Mouse (Mus musculus) layer of hippocampus, postnatal 36 days (tissue): ENCODE measurements around the gene Tfb2m. TPM values are rescaled to one million over a fixed set of nuclear protein-coding genes. Genes with fewer than 3 reads are reported as not detected.

Experiments used
- DNase-seq, 2 experiments: peaks; one replicate each; pipeline ENCODE4 v3.0.0; 2022
- total RNA-seq, 2 experiments: library from RNA; stranded (reverse); gene quantifications; 2 replicates each; pipeline ENCODE4 v1.2.3; 2021

Gene Tfb2m
- total RNA-seq, 2 experiments from 2014 or later, result 27.0 to 27.4 TPM

DNA sequence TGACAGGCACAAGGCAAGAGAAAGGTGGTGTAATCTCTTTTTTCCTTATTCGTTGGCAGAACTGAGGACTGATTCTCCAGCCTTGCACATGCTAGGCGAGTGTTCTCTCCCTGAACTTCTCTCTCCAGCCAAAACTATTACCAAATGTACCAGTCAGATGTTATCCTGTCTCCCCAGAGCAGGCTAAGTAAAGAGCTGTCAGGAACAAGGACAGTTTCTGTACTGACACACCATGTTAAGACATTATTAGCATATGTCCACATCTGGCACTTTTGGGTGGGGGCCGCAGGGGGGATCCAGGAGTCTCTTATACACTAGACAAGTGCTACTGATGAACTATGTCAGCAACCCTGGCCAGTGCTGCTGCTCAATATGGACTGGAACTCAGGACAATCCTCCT is 10.9 kb upstream of the Tfb2m start:
- no peak for DNase-seq

DNA sequence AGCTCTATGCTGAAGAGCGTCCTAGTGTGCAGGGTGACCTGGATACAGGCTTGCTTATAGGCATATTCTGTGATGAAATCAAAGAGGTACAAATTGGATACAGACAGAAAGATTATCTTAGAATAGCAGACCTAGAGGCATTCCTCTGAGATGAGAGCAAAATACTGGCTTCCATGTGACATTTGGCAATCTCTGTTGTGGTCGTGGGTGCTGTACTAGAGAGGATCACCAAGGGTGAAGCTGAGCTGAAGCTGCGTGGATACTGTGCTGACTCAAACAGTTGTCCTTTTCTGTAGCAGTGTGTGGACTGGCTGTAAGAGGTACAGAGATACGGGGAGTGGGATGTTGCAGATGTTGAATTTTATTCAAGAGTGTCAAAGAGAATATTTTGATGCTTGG is 7.9 kb upstream of the Tfb2m start:
- no peak for DNase-seq

DNA sequence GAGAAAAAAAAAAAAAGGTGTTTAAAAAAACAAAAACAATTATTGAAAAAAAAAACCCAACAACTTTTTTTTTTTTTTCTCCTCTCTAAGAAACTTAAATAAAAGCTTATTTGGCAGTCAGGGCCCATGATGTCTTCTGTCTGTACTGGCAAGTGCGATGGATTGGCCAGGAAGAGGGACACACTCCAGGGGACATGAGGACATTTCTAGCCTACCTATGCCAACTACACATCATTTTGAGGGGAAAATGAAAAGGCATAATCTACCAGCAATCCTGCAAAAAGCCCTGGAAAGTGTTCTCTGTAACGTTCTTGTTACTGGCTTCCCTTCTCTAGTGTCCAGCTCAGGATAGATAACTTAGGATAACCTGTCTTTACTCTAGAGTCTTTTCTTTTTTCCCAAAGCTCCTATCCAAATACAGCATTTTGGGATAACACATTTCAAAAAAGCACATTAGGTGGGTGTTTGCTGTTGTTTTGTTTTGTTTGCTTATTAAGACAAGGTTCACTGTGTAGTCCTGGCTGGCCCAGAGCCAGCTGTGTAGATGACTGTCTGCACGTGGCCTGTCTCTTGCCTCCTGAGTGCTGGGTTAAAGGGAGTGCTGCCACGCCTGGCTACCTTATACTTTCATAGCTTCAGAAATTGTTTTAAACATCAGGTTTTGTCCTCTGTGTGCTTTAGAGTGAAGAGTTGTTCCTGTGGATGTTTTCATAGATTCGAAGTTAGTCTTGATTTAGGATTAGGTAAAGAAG is 7.3 kb upstream of the Tfb2m start:
- DNase-seq, result no peak

DNA sequence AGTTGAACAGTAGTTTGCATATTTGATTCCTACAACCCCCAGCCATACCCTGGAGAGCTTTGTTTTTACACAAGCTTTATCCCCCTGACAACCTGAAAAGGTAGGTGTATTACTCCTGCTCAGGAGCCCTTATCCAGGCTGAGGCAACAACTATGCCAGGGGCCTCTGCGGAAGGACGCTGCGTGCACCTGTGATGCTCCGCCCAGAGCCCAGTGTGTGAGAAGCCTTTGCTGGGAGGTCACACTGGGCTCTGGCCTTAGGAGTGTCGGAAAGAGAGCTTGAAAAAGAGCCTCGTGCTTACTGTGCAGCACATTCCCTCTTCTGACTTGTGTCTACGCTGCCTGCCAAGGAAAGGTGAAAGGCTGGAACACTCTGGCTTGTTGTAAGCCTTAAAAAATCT is 6.7 kb upstream of the Tfb2m start:
- DNase-seq, result no peak

DNA sequence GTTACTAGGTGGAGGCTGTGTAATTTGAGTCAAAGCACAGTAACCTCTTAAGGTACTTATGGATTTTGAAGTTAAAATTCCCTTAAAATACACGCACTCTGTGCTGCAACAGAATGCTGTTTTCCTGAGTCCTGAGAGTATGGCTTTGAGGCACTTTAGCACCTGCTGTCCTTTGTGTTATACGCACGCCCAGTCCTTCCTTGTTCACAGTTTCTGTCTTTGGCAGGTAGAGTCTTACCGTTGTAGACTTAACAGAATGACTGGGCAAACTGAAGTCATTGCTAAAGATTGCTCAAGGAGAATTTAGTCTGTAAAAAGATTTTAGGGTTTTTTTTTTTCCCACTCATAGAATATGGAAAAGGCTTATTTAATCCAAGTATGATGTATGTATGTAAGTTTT is 5.9 kb upstream of the Tfb2m start:
- DNase-seq, result no peak

DNA sequence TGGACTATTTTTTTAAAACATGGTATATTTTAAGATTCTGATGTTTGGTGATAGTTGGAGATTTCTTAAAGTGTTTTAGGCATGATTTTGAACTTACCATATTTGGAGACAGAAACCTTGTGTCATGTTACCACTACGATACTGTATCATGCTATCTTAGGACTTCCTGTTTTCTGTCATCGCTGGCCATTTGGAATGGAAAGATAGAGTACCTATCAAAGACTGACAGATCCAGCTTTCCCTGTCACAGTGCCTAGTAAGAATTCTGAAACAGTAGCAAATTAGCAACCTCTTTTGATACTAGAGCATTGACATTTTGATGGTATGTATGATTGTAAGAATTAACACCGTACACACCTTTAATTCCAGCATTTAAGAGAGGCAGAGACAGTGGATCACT is 5.3 kb upstream of the Tfb2m start:
- no peak for DNase-seq

DNA sequence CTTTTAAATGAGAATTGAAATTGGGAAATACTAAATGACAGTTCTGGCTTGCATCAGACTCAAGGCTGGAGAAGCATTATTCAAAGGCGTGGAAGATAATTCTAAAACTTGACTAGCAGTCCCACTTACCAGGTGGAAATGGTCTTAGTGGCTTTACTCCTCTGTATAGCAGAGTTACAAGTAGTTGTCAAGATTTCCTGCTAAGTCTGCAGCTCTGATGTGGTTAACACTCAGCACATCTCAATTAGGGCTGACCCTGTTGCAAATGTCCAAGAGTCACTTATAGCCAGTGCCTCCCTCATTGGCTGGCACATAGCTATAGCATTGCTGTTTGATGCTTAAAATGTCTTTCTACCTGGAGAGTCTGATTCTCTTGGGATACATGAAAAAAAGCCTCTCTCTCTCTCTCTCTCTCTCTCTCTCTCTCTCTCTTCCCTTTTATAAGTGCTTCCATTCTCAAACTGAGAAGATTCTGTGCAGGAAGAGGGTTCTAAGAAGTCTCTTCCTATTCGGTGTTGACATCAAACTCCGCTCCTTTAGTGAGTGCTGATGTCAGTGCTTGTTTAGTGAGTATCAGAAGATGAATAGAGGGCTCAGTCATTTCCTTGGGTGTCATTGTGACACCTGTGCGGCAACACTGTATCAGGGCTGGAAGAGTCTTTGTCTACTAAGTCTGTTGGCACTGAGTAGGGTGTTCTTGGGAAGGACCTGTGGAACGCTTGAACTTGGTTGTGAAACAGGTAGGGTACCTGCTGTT is 3.1 kb upstream of the Tfb2m start:
- no peak for DNase-seq

DNA sequence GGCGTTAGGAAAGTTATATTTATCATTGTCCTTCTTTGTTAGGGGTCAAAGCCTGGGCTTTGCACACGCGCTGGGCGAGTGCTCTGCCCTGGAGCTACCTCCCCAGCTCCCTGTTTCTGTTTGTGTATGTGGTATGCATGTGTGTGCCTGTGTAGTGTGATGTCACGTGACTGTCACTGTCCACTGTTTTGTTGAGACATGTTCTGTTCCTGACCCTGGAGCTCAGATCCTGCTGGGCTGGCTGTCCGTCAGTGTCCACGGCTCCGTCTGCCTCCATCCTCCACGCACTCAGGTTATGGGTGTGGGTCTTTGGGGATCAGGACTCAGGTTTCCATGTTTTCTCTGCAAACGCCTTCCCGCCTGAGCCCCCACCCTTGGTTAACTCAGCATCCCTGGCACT is 2.2 kb upstream of the Tfb2m start:
- no peak for DNase-seq

DNA sequence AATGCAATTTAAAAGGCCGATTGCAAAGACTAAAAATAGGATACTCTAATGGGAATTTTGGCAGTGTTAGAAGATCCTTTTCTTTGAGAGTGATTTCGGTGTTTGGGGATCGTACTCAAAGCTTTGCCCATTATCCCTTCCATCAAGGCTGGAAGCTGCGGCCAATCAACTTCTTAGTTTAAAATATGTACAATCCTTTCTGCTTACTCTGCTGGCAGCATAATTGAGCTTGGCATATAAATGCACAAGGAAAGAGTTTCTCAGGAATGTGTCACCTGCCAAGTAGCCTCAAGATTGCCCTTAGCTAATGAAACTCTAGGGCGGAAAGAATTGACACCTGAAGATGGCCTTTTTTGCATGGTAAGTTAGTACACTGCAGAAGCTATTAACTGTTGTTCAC is 1.1 kb upstream of the Tfb2m start:
- no peak for DNase-seq

DNA sequence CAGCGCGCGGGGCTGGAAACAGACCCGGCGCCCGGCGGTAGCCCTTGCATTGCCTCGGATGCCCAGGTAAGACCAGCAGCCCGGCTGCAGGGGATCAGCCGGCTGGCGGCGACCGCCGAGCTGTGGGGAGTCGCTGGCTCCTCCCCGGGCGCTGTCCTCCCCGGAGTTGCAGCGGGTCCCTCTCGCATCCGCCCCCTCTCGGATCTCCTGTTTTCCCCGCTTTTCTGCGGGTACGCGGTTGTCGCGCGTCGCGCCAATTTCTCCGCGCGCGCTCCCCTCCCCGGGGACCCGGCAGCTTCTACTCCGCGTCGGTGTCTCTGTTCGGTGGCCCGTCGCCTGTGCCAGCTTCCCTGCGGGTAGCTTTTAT is 467 bp upstream of the Tfb2m start:
- no peak for DNase-seq

DNA sequence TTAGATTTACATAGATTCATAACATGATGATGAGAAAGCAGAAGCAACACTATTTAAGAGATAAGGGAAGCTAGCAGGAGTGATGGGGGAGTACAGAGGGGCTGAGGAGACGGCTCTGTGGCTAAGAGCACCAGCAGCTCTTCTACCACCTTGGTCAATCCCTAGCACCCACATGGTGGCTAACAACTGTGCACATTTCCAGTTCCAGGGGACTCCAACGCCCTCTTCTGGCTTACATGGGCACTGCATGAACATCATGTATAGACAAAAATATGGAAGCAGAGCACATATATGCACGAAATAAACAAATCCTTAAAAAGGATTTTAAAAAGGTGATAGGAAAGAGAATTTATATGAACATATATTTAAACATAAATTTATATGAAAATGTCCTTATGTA is 4.6 kb downstream of the Tfb2m start:
- no peak for DNase-seq

DNA sequence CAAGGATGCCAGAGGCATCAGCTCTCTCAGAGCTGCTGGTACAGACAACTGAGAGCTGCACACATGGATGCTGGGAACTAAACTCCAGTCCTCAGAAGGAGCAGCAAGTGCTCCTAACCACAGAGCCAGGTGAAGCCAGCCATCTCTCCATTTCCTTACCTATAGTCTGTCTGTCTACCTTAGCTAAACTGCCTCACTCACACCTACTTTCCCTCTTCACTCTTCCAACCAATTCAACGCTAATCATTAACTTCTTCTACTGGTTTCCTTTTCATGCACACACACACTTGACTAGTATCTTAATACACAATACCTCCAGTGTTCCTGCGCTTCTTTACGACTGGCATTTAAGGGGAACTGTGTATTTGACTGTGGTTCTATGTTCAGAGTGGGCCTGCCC is 6.2 kb downstream of the Tfb2m start:
- DNase-seq, result no peak

DNA sequence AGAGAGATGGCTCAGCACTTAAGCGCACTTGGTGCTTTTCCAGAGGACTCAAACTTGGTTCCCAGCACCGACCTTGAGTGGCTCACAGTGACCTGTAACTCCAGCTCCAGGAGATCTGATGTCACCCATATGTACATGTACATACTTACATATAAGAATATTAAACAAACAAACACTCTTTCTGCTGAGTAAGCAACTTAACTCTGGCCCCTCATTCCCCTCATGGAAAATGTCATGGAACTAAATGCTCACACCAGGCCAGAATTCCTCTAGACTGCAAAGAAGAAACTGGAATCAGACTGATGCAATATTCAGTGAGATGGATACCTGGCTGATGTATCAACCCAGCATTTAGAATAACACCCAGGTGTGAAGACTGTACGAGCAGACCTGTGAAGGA is 7.0 kb downstream of the Tfb2m start:
- no peak for DNase-seq

DNA sequence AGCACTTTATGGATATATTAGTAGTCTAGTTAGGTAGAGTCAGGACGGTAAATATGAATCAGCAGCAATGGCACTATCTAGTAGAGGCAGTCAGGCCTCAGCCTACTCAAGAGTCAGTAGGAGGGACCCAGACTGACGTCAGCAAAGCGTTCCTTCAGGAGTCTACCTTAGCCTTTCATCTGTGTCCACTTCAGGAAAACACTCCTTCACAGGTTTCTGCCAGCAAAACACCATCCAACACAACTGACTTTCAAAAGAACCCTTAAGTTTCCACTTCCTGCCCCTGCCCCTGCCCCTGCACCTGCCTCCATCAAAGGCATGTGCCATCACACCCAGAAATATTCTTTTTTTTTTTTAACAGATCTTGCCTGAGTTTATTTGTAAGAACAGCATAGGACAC is 26.2 kb downstream of the Tfb2m start:
- DNase-seq, result no peak

DNA sequence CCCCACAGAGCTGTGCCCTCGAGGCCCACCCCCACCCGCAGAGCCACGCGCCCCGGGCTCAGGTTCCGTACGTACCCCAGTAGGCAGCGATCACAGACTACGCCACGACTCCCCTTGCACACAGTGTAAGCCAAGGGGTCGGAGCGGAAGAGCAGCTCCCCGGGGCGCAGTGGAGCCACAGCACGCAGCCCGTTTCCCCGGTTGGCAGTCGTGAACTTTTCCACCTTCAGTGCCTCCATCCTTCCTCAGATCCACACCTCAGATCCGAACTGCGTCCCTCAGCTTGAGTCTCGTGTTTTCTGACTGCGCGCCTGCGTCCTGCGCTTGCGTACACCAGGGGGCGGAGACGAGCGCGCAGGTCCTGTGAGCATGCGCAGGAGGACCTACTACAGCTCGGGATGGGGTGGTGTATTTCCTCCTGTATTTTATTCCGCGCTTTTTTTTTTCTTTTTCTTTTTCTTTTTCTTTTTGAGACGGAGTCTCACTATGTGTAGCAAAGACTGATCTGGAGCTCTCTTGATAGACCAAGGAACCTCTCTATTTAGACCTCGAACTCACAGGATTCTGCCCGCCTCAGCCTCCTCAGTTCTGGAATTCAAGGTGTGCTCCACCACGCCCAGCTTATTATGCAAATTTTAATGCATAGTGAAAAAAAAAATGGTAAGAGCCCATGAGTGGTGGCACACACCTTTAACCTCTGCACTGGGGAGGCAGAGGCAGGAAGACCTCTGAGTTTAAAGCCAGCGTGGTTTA is 28.2 kb downstream of the Tfb2m start, which contains the start of gene Smyd3:
Smyd3 (minus strand) TSS at position 329 of the 753 bp plus-strand sequence.
- DNase-seq, result peak; percentile 82 to 85

DNA sequence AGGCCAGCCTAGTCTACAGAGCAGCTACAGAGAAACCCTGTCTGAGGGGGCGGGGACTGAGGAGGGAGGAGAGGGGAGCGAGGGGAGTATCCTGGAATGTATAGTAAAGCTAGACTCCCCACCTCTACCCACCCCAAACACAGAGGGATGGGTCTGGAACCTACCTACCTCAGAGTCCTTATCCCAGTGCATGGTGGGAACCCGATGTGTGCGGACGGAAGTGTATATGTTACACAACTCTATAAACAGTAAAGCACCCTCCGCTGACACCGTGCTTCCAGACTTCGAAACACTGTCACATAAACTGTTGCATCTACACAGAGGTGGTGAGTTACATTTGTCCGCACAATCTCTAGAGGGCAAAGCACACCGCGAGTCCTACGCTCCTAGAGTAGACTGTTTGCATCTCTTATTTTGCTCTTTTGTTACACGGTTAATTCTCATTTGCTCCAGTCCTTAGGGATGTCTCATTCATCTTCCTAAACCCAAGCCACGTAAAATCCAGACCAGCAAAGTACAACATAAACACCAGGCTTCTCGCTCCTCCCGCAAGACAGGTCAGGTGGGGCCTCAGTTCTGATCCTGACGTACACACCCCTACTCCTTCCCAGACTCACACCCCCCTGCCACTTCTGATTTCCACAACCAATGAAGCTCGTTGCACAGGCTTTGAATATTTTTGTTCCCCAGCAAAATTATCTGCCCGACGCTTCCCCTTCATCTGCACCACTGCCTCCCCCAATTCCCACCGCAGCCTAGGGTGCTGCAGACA is 28.9 kb downstream of the Tfb2m start:
- peak in 1 of 2 experiments; percentile 6 for DNase-seq

DNA sequence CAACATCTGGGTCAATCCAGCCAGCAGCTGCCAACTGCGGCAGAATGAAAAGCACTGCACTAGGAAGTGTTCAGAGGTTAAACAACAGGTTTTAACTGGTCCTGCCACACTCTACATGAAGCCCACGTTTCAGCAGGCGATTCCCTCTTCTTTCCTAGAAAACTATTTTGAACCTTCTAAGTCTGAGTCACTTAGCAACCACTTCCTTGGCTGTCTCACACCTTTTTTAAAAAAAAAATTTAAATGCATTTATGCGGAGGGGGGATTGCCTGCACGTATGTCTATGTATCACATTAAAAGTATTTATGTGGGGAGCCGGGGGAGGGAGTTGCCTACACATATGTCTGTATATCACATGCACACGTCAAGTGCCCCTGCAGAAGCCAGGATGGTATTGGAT is 34.2 kb downstream of the Tfb2m start:
- DNase-seq, result no peak

DNA sequence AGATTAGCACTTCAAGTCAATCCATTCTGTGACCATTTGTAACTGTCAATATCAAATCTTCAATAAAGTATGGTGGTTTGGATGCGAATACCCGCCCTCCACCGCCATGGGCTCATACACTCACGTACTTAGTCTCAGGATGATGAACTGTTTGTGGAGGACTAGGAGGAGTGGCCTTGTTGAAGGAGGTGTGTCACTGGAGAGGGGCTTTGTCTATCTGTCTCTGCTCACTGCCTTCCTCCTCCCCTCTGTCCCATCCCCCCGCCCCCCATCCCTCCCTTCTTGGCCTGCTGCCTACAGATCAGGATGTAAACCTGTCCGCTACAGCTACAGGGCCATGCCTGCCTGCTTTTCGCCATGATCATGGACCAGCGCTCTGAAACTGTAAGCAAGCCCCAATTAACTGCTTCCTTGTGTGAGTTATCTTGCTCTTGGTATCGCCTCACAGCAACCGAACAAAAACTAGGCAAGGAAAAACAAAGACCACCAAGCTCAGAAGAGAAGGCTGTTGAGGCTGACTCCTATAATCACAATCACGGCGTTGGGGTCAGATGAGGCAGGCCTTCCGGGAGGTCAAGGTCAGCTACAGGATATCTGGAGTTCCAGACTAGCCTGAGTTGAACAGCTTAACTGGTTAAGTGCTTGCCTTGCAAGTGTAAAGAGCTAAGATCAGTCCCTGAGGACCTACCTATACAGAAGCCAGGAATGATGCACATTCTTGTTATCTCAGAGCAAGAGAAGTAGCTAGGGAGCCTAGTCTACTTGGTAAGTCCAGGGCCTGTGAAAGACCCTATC is 35.3 kb downstream of the Tfb2m start:
- DNase-seq, result no peak

DNA sequence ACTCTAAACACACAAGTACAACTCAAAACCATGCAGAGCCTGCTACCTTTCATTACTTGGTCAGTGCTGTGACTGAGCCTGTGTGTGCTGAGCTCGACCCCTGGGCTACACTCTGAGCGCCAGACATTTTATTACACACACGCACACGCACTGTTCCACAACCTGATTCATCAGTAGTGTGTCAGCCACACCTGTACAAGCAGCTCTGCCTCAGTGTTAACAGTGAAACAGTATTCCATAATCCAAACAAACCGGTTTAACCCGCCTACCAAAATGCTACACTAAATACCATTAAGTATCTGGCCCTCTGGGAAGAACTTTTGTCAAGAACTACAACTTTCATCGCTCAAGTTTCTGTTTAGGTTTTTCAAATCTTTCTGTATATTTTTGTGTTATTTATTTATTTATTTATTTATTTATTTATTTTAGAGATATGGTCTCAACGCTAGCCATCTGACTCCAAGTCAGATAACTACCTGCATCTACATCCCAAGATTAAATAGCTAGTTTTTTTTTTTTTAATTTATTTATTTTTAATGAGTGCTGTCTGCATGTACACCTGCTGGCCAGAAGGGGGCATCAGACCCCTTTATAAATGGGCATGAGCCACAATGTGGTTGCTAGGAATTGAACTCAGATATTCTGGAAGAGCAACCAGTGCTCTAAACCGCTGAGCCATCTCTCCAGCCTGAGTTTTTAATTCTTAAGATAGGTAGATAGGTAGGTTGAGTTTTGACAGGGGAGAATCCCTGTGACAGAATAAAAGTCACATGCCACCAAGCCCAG is 39.3 kb downstream of the Tfb2m start:
- DNase-seq, result no peak

DNA sequence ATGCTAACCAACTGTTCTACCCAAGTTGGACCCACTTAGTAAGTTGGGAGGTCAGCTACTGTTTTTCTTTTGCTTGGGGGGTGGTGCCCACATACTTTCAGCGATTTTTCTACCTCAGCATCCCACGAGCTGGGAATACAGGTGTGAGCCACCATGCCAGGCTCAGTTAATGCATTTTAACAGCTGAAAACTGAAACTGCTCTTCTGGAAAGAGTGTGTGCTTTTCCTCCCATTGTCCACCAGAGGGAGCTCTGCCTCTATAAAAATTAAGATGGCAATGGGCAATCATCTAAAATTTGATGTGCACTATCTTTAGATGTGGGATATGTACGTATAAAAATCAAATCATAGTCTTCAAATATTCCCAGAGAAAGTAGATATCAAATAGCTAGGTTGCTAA is 43.5 kb downstream of the Tfb2m start:
- DNase-seq, result no peak

DNA sequence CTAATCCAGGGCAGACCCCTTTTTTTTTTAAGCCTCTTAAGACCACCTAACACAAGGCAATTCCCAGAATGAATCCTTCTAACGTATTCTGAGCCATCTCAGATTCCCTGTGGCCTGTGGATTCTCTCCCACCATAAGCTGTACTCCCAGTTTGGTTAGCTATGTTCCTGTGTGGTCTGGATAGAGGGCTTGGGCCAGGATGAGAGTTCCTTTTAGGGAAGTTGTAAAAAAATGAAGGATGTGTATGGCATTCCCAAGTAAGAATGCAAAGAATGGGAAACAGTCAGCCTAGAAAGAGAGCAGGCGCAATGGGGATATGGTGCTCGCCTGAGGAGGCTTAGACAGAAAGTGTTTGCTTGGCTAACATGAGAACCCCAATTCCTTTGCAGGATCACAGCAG is 46.8 kb downstream of the Tfb2m start:
- no peak for DNase-seq
